Comparison of ENCODE assay signal across 31 mouse cellular contexts in genomic region chr8:108951560-108951959, GRCm38 (mm10).
"Had no signal": no experiment of that assay in that cellular context is flagged by ENCODE, and none has a peak within 500 bp of the region (broad histone marks: within the 10 kb centered on the region; RNA-seq: fewer than 3 reads in every experiment).

No protein-coding gene starts in this region.

- H3K4me1 ChIP-seq: limb, embryonic 13.5 days; limb, embryonic 15.5 days; liver, embryonic 12.5 days; liver, embryonic 13.5 days; liver, embryonic 15.5 days; lung, embryonic 15.5 days; midbrain, embryonic 12.5 days; midbrain, embryonic 13.5 days; midbrain, embryonic 15.5 days; neural tube, embryonic 12.5 days had no signal

- H3K27ac ChIP-seq: limb, embryonic 10.5 days; limb, embryonic 12.5 days; limb, embryonic 13.5 days; limb, embryonic 15.5 days; liver, embryonic 12.5 days; liver, embryonic 13.5 days; liver, embryonic 14.5 days; liver, embryonic 15.5 days; lung, embryonic 15.5 days; macrophage; midbrain, embryonic 10.5 days; midbrain, embryonic 12.5 days; midbrain, embryonic 13.5 days; midbrain, embryonic 15.5 days; neural tube, embryonic 12.5 days had no signal

- H3K27me3 ChIP-seq: limb, embryonic 12.5 days; limb, embryonic 13.5 days; limb, embryonic 15.5 days; liver, embryonic 13.5 days; liver, embryonic 15.5 days; lung, embryonic 15.5 days; midbrain, embryonic 12.5 days; midbrain, embryonic 13.5 days; midbrain, embryonic 15.5 days; neural tube, embryonic 12.5 days had no signal

- H3K9ac ChIP-seq: limb, embryonic 12.5 days; limb, embryonic 13.5 days; limb, embryonic 15.5 days; liver, embryonic 12.5 days; liver, embryonic 13.5 days; liver, embryonic 14.5 days; liver, embryonic 15.5 days; liver, postnatal 0 days; lung, embryonic 14.5 days; lung, embryonic 15.5 days; midbrain, embryonic 12.5 days; midbrain, embryonic 13.5 days; midbrain, embryonic 15.5 days; neural tube, embryonic 12.5 days had no signal

- DNase-seq: left cerebral cortex, postnatal 4 days; liver; liver, embryonic 13.5 days; liver, postnatal 0 days; lung, adult 18-20 months; lung, adult 2 months; lung, embryonic 14.5 days; lung, postnatal 10 days; lung, postnatal 14 days; lung, postnatal 36 days; lung, postnatal 4 days; midbrain, embryonic 14.5 days had no signal

- H3K4me3 ChIP-seq: limb, embryonic 10.5 days; limb, embryonic 12.5 days; limb, embryonic 13.5 days; limb, embryonic 15.5 days; liver, embryonic 12.5 days; liver, embryonic 13.5 days; liver, embryonic 15.5 days; lung, embryonic 15.5 days; midbrain, embryonic 10.5 days; midbrain, embryonic 12.5 days; midbrain, embryonic 13.5 days; midbrain, embryonic 15.5 days; myocyte; neural tube, embryonic 12.5 days had no signal

- H3K9me3 ChIP-seq: midbrain, embryonic 15.5 days had no signal

- H3K4me2 ChIP-seq: limb, embryonic 12.5 days; limb, embryonic 13.5 days; limb, embryonic 15.5 days; liver, embryonic 11.5 days; liver, embryonic 12.5 days; liver, embryonic 13.5 days; liver, embryonic 15.5 days; lung, embryonic 14.5 days; lung, embryonic 15.5 days; midbrain, embryonic 11.5 days; midbrain, embryonic 12.5 days; midbrain, embryonic 13.5 days; midbrain, embryonic 15.5 days; neural tube, embryonic 12.5 days had no signal

- ATAC-seq: liver, embryonic 12.5 days; liver, postnatal 0 days; lung, postnatal 0 days; midbrain, embryonic 13.5 days; midbrain, embryonic 15.5 days; midbrain, embryonic 16.5 days had no signal
